Mouse (Mus musculus) myocyte (in vitro differentiated cells): ENCODE data around the gene Naa80. TPM values are rescaled to one million over a fixed set of nuclear protein-coding genes. Genes with fewer than 3 reads are reported as not detected.

Experiments
- H3K27me3 ChIP-seq: one replicate; pipeline ENCODE4 v1.6.1; 2011; ENCODE audit not compliant: control insufficient read depth, insufficient read depth, insufficient read length
- H3K36me3 ChIP-seq: one replicate; pipeline ENCODE4 v1.6.1; 2011; ENCODE audit not compliant: control insufficient read depth, insufficient read depth
- H3K4me2 ChIP-seq: one replicate; pipeline ENCODE4 v1.6.1; 2011; ENCODE audit warnings: low read depth, control low read depth
- H3K4me3 ChIP-seq: one replicate; pipeline ENCODE4 v1.5.1; 2011; ENCODE audit warnings: mild to moderate bottlenecking, control low read depth, moderate library complexity
- H3K79me2 ChIP-seq: one replicate; pipeline ENCODE4 v1.6.1; 2011; ENCODE audit not compliant: control insufficient read depth, insufficient read depth
- H3ac ChIP-seq: one replicate; pipeline ENCODE4 v1.6.1; 2011; ENCODE audit not compliant: control insufficient read depth, insufficient read length
- CEBPB ChIP-seq: IDR thresholded peaks from 2 replicates; pipeline ENCODE4 v1.6.1; 2011; ENCODE audit warnings: mild to moderate bottlenecking, moderate library complexity; ENCODE audit not compliant: poor library complexity, insufficient read depth, severe bottlenecking
- E2F4 ChIP-seq: IDR thresholded peaks from one replicate; pipeline ENCODE4 v1.6.1; 2011; ENCODE audit warnings: mild to moderate bottlenecking, control low read depth, moderate library complexity; ENCODE audit not compliant: insufficient read depth
- MAX ChIP-seq: IDR thresholded peaks from one replicate; pipeline ENCODE4 v1.6.1; 2011; ENCODE audit warnings: low read depth, mild to moderate bottlenecking, control low read depth
- MYOD1 ChIP-seq, 3 experiments: IDR thresholded peaks; one replicate each; pipeline ENCODE4 v1.6.1; 2011; ENCODE audit warnings: control low read depth in 2 of 3, low read depth in 2 of 3, mild to moderate bottlenecking in 2 of 3, moderate library complexity in 1 of 3; ENCODE audit not compliant: insufficient read length in 2 of 3, control insufficient read depth in 1 of 3
- MYOG ChIP-seq, 3 experiments: IDR thresholded peaks; one replicate each; pipeline ENCODE4 v1.6.1; 2011; ENCODE audit warnings: control low read depth in 2 of 3, low read depth in 2 of 3, mild to moderate bottlenecking in 2 of 3; ENCODE audit not compliant: insufficient read length in 2 of 3, control insufficient read depth in 1 of 3, insufficient read depth in 1 of 3
- POLR2A ChIP-seq: IDR thresholded peaks from one replicate; pipeline ENCODE4 v1.6.1; 2011; ENCODE audit warnings: low read depth, mild to moderate bottlenecking, control low read depth, moderate library complexity; ENCODE audit not compliant: insufficient read length
- POLR2AphosphoS2 ChIP-seq: IDR thresholded peaks from one replicate; pipeline ENCODE4 v1.6.1; 2011; ENCODE audit warnings: low read depth, control low read depth; ENCODE audit not compliant: insufficient read length
- REST ChIP-seq: IDR thresholded peaks from one replicate; pipeline ENCODE4 v1.6.1; 2011; ENCODE audit warnings: mild to moderate bottlenecking, control low read depth, moderate library complexity; ENCODE audit not compliant: insufficient read depth, insufficient read length
- SRF ChIP-seq: IDR thresholded peaks from one replicate; pipeline ENCODE4 v1.6.1; 2011; ENCODE audit warnings: low read depth; ENCODE audit not compliant: control insufficient read depth, insufficient read length
- TCF12 ChIP-seq: IDR thresholded peaks from one replicate; pipeline ENCODE4 v1.6.1; 2011; ENCODE audit warnings: mild to moderate bottlenecking, control low read depth; ENCODE audit not compliant: poor library complexity, insufficient read depth, severe bottlenecking
- TCF3 ChIP-seq: IDR thresholded peaks from one replicate; pipeline ENCODE4 v1.6.1; 2011; ENCODE audit warnings: low read depth, control low read depth; ENCODE audit not compliant: insufficient read length
- USF1 ChIP-seq: IDR thresholded peaks from one replicate; pipeline ENCODE4 v1.6.1; 2011; ENCODE audit warnings: low read depth, mild to moderate bottlenecking, control low read depth, moderate library complexity
- polyA plus RNA-seq: library from polyadenylated mRNA; unstranded; fragments of >200 nt; fragmentation: generic; extraction: Trizol; gene quantifications from one replicate; pipeline ENCODE4 v1.2.1, GENCODE M21; 2012; ENCODE audit warnings: missing spikeins

The Naa80 gene
- polyA plus RNA-seq, 1 experiment = 13.8 TPM

DNA sequence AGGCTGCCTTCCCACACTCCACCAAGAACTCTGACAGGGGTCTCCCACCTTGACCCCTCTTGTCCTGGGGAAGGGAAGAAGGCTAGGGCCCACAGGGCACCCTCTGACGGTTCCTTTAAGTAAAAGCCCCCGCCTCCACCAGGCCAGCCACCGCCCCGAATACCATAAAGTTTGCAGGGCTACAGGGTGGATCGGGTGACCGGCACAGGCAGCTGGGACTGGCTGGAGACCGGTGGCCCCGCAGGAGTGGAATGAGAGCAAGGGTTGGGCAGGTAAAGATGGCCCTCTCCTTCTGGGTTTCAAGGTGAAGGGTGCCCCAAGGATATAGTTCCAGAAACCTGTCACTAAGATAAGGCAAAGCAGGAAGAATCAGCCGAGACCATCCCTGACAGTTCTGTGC, 27.9 kb downstream of the Naa80 start:
- H3K4me3 ChIP-seq = peak overlapping the region; percentile 36
- H3K27me3 ChIP-seq = no peaks in the 10 kb centered on the region
- H3K4me2 ChIP-seq = peak overlapping the region; percentile 92
- TF ChIP-seq REST (no peak), TCF12 (no peak), MYOD1 (IDR thresholded peaks at IDR 0.05; ENCODE audit: control insufficient read depth in 1 of 3, insufficient read length in 2 of 3, low read depth in 2 of 3) (peak in 2 of 3 experiments; percentile 77 to 80), TCF3 (no peak), POLR2AphosphoS2 (peak; percentile 58), USF1 (no peak), POLR2A (peak; percentile 59), CEBPB (no peak), E2F4 (no peak), SRF (no peak), MYOG (IDR thresholded peaks at IDR 0.05; ENCODE audit: control insufficient read depth in 1 of 3, insufficient read depth in 1 of 3, insufficient read length in 2 of 3, low read depth in 2 of 3) (peak in 1 of 3 experiments; percentile 66), MAX (no peak)
- H3K36me3 ChIP-seq = no peaks in the 10 kb centered on the region
- H3K79me2 ChIP-seq = no peaks in the 10 kb centered on the region
- no peak overlapping the region for H3ac ChIP-seq

GRCm38 (mm10) chr9:107607036-107607435, 28.3 kb downstream of the Naa80 start:
- Histone ChIP-seq H3K4me2 (peak overlapping the region; percentile 92), H3K79me2 (no peaks in the 10 kb centered on the region), H3K36me3 (no peaks in the 10 kb centered on the region), H3ac (no peak overlapping the region), H3K27me3 (no peaks in the 10 kb centered on the region), H3K4me3 (peak overlapping the region; percentile 36)
- TF ChIP-seq MYOD1 (IDR thresholded peaks at IDR 0.05; ENCODE audit: control insufficient read depth in 1 of 3, insufficient read length in 2 of 3, low read depth in 2 of 3) (peak in 1 of 3 experiments; percentile 54), POLR2AphosphoS2 (no peak), TCF12 (no peak), MYOG (IDR thresholded peaks at IDR 0.05; ENCODE audit: control insufficient read depth in 1 of 3, insufficient read depth in 1 of 3, insufficient read length in 2 of 3, low read depth in 2 of 3) (peak in 1 of 3 experiments; percentile 65)

DNA sequence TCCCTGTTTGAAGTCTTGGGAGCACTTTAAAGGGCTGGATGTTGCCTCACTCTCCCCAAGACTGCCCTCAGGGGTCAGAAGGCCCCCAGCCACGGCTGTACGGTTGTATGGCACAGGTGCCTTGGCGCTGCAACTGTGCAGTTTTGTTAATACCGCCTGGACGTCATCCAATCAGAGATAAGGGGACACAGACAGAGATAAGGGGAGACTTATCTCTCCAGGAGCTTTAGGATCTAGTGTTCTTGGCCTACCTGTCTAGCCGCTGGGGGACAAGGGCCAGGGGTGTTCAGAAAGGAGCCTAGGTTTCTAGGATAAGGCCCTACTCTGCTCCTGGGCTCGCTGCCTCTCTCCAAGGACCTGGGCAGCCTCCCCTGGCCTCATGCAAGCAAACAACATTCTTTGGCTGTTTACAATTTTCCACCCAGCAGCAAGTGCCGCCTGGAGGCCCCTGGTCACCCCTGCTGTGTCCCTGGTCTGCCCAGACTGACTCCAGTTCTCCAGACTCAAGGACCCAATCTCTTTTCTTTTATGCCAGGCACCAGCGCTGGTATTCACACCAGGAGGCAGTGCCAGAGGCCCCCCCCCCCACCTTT, 29.1 kb downstream of the Naa80 start:
- peak overlapping the region; percentile 92 for H3K4me2 ChIP-seq
- no peaks in the 10 kb centered on the region for H3K27me3 ChIP-seq
- no peaks in the 10 kb centered on the region for H3K36me3 ChIP-seq
- TF ChIP-seq SRF = no peak
- TF ChIP-seq MYOG (IDR thresholded peaks at IDR 0.05; ENCODE audit: control insufficient read depth in 1 of 3, insufficient read depth in 1 of 3, insufficient read length in 2 of 3, low read depth in 2 of 3) = peak in 1 of 3 experiments; percentile 4
- H3ac ChIP-seq = no peak overlapping the region
- H3K79me2 ChIP-seq = no peaks in the 10 kb centered on the region
- peak overlapping the region; percentile 36 for H3K4me3 ChIP-seq

DNA sequence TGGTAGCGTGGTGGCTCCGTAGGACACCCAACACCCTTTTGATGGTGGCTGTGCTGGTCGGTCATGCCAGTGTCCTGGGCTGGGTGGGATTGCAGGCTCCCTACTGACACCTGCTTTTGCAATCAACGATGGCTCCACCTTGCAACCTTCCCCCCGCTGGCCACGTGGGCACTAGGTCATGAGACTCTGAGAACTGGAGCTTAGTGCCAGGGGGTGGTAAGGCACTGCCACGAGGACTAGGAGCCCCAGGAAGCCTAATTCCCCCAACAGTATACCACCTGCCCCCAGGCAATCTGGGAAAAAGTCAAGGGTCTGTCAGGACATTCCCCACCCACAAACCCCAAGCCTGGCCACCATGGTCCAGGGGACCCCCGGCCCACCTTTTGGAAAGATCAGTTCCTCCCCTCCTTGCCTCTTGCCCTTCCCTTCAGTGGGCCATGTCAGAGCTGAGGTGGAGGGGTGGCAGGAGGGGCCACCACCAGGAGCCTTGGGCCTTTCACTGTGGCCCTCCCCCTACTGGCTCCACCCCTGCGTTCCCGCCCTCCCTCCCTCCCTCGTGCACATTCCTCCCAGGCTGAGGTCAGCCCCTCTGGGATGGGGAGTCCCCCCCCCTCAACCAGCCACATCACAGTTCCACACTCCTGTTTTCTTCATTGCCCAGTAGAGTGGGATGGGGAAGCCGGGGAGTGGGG, 30.2 kb downstream of the Naa80 start, which contains the start of gene Sema3b:
TSS of gene Sema3b (minus strand) at position 489 of the 692 bp plus-strand sequence.
- Histone ChIP-seq H3K36me3 (no peaks in the 10 kb centered on the region), H3K4me2 (peak within 1 kb of the TSS; percentile 92), H3K27me3 (no peaks in the 10 kb centered on the region), H3K4me3 (no peak within 1 kb of the TSS), H3K79me2 (no peaks in the 10 kb centered on the region), H3ac (no peak within 1 kb of the TSS)
- no peak for TF ChIP-seq MYOG (IDR thresholded peaks at IDR 0.05; ENCODE audit: control insufficient read depth in 1 of 3, insufficient read depth in 1 of 3, insufficient read length in 2 of 3, low read depth in 2 of 3)
- peak in 1 of 3 experiments; percentile 41 for TF ChIP-seq MYOD1 (IDR thresholded peaks at IDR 0.05; ENCODE audit: control insufficient read depth in 1 of 3, insufficient read length in 2 of 3, low read depth in 2 of 3)

- H3ac ChIP-seq = no peak overlapping the region
- no peak overlapping the region for H3K4me3 ChIP-seq
- H3K27me3 ChIP-seq = no peaks in the 10 kb centered on the region
- peaks cover under 1% of the 10 kb centered on the region for H3K36me3 ChIP-seq
- H3K4me2 ChIP-seq = no peak overlapping the region
- H3K79me2 ChIP-seq = no peaks in the 10 kb centered on the region
- TF ChIP-seq POLR2A = no peak
- TF ChIP-seq MAX = no peak
- TF ChIP-seq MYOG (IDR thresholded peaks at IDR 0.05; ENCODE audit: control insufficient read depth in 1 of 3, insufficient read depth in 1 of 3, insufficient read length in 2 of 3, low read depth in 2 of 3) = no peak
- no peak for TF ChIP-seq SRF
- no peak for TF ChIP-seq POLR2AphosphoS2
- TF ChIP-seq USF1 = no peak
- TF ChIP-seq MYOD1 (IDR thresholded peaks at IDR 0.05; ENCODE audit: control insufficient read depth in 1 of 3, insufficient read length in 2 of 3, low read depth in 2 of 3) = no peak
- no peak for TF ChIP-seq TCF12
- no peak for TF ChIP-seq CEBPB
- TF ChIP-seq E2F4 = no peak
- no peak for TF ChIP-seq REST
- no peak for TF ChIP-seq TCF3
Observed at GRCm38 (mm10) chr9:107609433-107609830, 30.7 kb downstream of the Naa80 start.
